Mouse (Mus musculus): ENCODE results near the gene Brd3. TPM values are rescaled to one million over a fixed set of nuclear protein-coding genes. Genes with fewer than 3 reads are reported as not detected.
A peak's percentile ranks its signal among the peaks of the same experiment; 100 is the strongest.

The Brd3 gene
- polyA plus RNA-seq, 1 experiment = 28.6 TPM

- TF ChIP-seq POLR2A (IDR thresholded peaks at IDR 0.05; ENCODE audit: borderline replicate concordance, insufficient read depth, low read length) (no peak), CTCF (IDR thresholded peaks at IDR 0.05; ENCODE audit: borderline replicate concordance, insufficient read depth, low read depth, low read length) (no peak)
- H3K4me1 ChIP-seq (ENCODE audit: control insufficient read depth, insufficient read depth, low read length) = peaks cover 12% of the 10 kb centered on the region; the same call in 1 of the 2 replicates
- H3K4me3 ChIP-seq (replicated peaks; ENCODE audit: insufficient read depth, low read depth, low read length) = peak overlapping the region; percentile 65
- DNase-seq = no peak
- no peaks in the 10 kb centered on the region for H3K27me3 ChIP-seq (ENCODE audit: control insufficient read depth, insufficient read depth, low read length)
- H3K27ac ChIP-seq (ENCODE audit: insufficient read depth, low read length) = no peak overlapping the region
- WGBS = 56% methylated on average over 5 of the region's 5 CpGs
Observed at GRCm38 (mm10) chr2:27443450-27443708, 64.1 kb downstream of the Brd3 start.

- Histone ChIP-seq H3K4me1 (ENCODE audit: control insufficient read depth, insufficient read depth, low read length) (peaks cover 12% of the 10 kb centered on the region; the same call in 1 of the 2 replicates), H3K27me3 (ENCODE audit: control insufficient read depth, insufficient read depth, low read length) (no peaks in the 10 kb centered on the region), H3K27ac (ENCODE audit: insufficient read depth, low read length) (peak overlapping the region; percentile 4; the same call in 1 of the 2 replicates), H3K4me3 (replicated peaks; ENCODE audit: insufficient read depth, low read depth, low read length) (peak overlapping the region; percentile 65)
- TF ChIP-seq POLR2A (IDR thresholded peaks at IDR 0.05; ENCODE audit: borderline replicate concordance, insufficient read depth, low read length) (no peak), CTCF (IDR thresholded peaks at IDR 0.05; ENCODE audit: borderline replicate concordance, insufficient read depth, low read depth, low read length) (no peak)
- WGBS = 26% methylated on average over 20 of the region's 20 CpGs
- no peak for DNase-seq
Observed at GRCm38 (mm10) chr2:27442708-27443449, 64.6 kb downstream of the Brd3 start.

GRCm38 (mm10) chr2:27441767-27442707 is 65.4 kb downstream of the Brd3 start, which contains the start of gene Brd3os:
Gene Brd3os, plus strand, starts transcription at chr2:27442324.
- no peaks in the 10 kb centered on the region for H3K27me3 ChIP-seq (ENCODE audit: control insufficient read depth, insufficient read depth, low read length)
- H3K27ac ChIP-seq (ENCODE audit: insufficient read depth, low read length) = peak within 1 kb of the TSS; percentile 14; the same call in 1 of the 2 replicates
- TF ChIP-seq POLR2A (IDR thresholded peaks at IDR 0.05; ENCODE audit: borderline replicate concordance, insufficient read depth, low read length) = peak; percentile 42; the same call in 1 of the 2 replicates
- no peak for TF ChIP-seq CTCF (IDR thresholded peaks at IDR 0.05; ENCODE audit: borderline replicate concordance, insufficient read depth, low read depth, low read length)
- peak within 1 kb of the TSS; percentile 65 for H3K4me3 ChIP-seq (replicated peaks; ENCODE audit: insufficient read depth, low read depth, low read length)
- WGBS = under 1% methylated on average over 36 of the region's 36 CpGs
- DNase-seq = peak; percentile 93 to 96
- H3K4me1 ChIP-seq (ENCODE audit: control insufficient read depth, insufficient read depth, low read length) = peaks cover 12% of the 10 kb centered on the region; the same call in 1 of the 2 replicates

GRCm38 (mm10) chr2:27438281-27438680 is 69.2 kb downstream of the Brd3 start:
- TF ChIP-seq POLR2A (IDR thresholded peaks at IDR 0.05; ENCODE audit: borderline replicate concordance, insufficient read depth, low read length) = no peak
- TF ChIP-seq CTCF (IDR thresholded peaks at IDR 0.05; ENCODE audit: borderline replicate concordance, insufficient read depth, low read depth, low read length) = no peak
- 33% methylated on average over 11 of the region's 11 CpGs for WGBS
- H3K27ac ChIP-seq (ENCODE audit: insufficient read depth, low read length) = no peak overlapping the region
- DNase-seq = no peak
- H3K27me3 ChIP-seq (ENCODE audit: control insufficient read depth, insufficient read depth, low read length) = no peaks in the 10 kb centered on the region
- H3K4me3 ChIP-seq (replicated peaks; ENCODE audit: insufficient read depth, low read depth, low read length) = no peak overlapping the region
- 0 out of 2 replicates have a peak, but pooled peaks cover 3% of the 10 kb centered on the region for H3K4me1 ChIP-seq (ENCODE audit: control insufficient read depth, insufficient read depth, low read length)

- no peak overlapping the region for H3K27ac ChIP-seq (ENCODE audit: insufficient read depth, low read length)
- 71% methylated on average over 1 of the region's 1 CpGs for WGBS
- DNase-seq = no peak
- no peaks in the 10 kb centered on the region for H3K4me1 ChIP-seq (ENCODE audit: control insufficient read depth, insufficient read depth, low read length)
- no peak overlapping the region for H3K4me3 ChIP-seq (replicated peaks; ENCODE audit: insufficient read depth, low read depth, low read length)
- no peaks in the 10 kb centered on the region for H3K27me3 ChIP-seq (ENCODE audit: control insufficient read depth, insufficient read depth, low read length)
- no peak for TF ChIP-seq POLR2A (IDR thresholded peaks at IDR 0.05; ENCODE audit: borderline replicate concordance, insufficient read depth, low read length)
- TF ChIP-seq CTCF (IDR thresholded peaks at IDR 0.05; ENCODE audit: borderline replicate concordance, insufficient read depth, low read depth, low read length) = no peak
Observed at GRCm38 (mm10) chr2:27437876-27438275, 69.6 kb downstream of the Brd3 start.

GRCm38 (mm10) chr2:27432599-27432998 is 74.9 kb downstream of the Brd3 start:
- DNase-seq = no peak
- 80% methylated on average over 2 of the region's 2 CpGs for WGBS
- H3K27ac ChIP-seq (ENCODE audit: insufficient read depth, low read length) = no peak overlapping the region
- H3K4me3 ChIP-seq (replicated peaks; ENCODE audit: insufficient read depth, low read depth, low read length) = no peak overlapping the region
- H3K4me1 ChIP-seq (ENCODE audit: control insufficient read depth, insufficient read depth, low read length) = no peaks in the 10 kb centered on the region
- no peak for TF ChIP-seq POLR2A (IDR thresholded peaks at IDR 0.05; ENCODE audit: borderline replicate concordance, insufficient read depth, low read length)
- TF ChIP-seq CTCF (IDR thresholded peaks at IDR 0.05; ENCODE audit: borderline replicate concordance, insufficient read depth, low read depth, low read length) = no peak
- no peaks in the 10 kb centered on the region for H3K27me3 ChIP-seq (ENCODE audit: control insufficient read depth, insufficient read depth, low read length)

- Histone ChIP-seq H3K27me3 (ENCODE audit: control insufficient read depth, insufficient read depth, low read length) (no peaks in the 10 kb centered on the region), H3K27ac (ENCODE audit: insufficient read depth, low read length) (no peak overlapping the region), H3K4me1 (ENCODE audit: control insufficient read depth, insufficient read depth, low read length) (no peaks in the 10 kb centered on the region), H3K4me3 (replicated peaks; ENCODE audit: insufficient read depth, low read depth, low read length) (no peak overlapping the region)
- no peak for DNase-seq
- no peak for TF ChIP-seq CTCF (IDR thresholded peaks at IDR 0.05; ENCODE audit: borderline replicate concordance, insufficient read depth, low read depth, low read length)
- no peak for TF ChIP-seq POLR2A (IDR thresholded peaks at IDR 0.05; ENCODE audit: borderline replicate concordance, insufficient read depth, low read length)
- WGBS = 92% methylated on average over 7 of the region's 7 CpGs
Observed at GRCm38 (mm10) chr2:27430621-27431020, 76.8 kb downstream of the Brd3 start.
